Mouse (Mus musculus): ENCODE results near the gene Fam83f. TPM values are rescaled to one million over a fixed set of nuclear protein-coding genes. Genes with fewer than 3 reads are reported as not detected.

Gene Fam83f
- polyA plus RNA-seq, 1 experiment from 2014 or later, result 0.73 TPM

DNA sequence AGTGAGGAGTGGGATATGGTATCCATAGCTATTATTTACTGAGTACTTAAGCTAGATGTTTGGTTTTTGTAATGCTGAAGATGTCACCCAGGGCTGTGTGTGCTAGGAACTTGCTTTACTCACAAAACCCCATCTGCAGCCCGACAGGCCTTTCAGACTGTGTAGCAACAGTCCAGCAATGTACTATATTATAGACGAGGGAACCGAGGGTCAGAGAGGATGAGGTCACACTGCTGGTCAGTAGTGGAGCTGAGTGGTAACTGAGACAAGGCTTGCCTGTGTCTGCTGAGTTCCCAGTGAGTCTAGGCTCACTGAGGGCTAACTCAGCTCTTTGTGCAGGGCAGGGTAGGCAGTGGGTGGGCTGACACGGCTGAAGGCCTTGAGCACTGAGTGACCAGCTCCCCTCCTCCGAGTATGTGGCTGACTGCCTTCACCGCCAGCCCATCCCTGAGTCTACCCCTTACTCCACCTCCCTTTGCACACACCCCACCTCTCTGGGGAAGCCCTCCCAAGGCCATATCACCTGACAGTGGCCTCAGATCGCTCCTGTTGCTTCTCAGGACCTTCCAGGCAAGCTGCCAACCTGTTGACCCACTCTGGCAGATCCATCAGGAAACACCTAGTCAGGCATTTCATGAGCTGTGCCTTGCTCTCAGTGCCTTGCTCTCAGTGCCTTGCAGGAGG, 8.8 kb downstream of the Fam83f start:
- DNase-seq (ENCODE audit: low spot score) (peak; percentile 32), ATAC-seq (peak; percentile 37; the same call in 1 of the 2 replicates)

DNA sequence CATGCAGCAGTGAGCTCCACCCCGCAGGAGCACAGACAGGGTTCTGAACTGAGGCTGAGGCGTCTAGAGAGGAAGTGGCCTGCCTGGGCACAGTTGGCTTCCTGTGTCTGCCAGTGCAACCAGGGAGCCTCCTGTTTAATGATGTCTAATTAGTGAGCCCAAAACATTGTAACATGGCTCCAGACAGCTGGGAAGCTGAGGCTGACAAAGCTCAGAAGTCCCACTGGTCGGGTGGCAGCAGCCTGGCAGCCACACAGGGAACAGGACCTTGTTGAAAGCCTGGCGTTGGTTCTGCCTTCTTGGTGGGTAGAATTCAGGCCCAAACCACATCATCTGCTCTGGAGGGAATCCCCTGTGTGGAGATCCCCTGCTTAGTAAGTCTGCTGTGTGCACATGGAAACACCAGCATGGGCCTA, 9.8 kb downstream of the Fam83f start:
- ATAC-seq (no peak), DNase-seq (ENCODE audit: low spot score) (no peak)
- no peaks in the 10 kb centered on the region for H3K36me3 ChIP-seq (ENCODE audit: insufficient read depth, low read length)
- TF ChIP-seq CTCF (IDR thresholded peaks at IDR 0.05) (no peak), EP300 (IDR thresholded peaks at IDR 0.05) (no peak)
- H3K4me2 ChIP-seq (replicated peaks; ENCODE audit: low read depth, low read length), result no peak overlapping the region
- no peaks in the 10 kb centered on the region for H3K9me3 ChIP-seq (ENCODE audit: low read length)
- H3K9ac ChIP-seq (replicated peaks; ENCODE audit: low read depth), result no peak overlapping the region
- 76% methylated on average over 4 of the region's 4 CpGs for WGBS
- no peaks in the 10 kb centered on the region for H3K27me3 ChIP-seq (replicated peaks; ENCODE audit: insufficient read depth, low read length)
- H3K4me3 ChIP-seq (ENCODE audit: low read depth, low read length), result no peak overlapping the region
- H3K4me1 ChIP-seq (ENCODE audit: insufficient read depth, low read depth, low read length), result 0 out of 2 replicates have a peak, but pooled peaks cover 3% of the 10 kb centered on the region
- H3K27ac ChIP-seq (ENCODE audit: low read length), result no peak overlapping the region

More for the DNA sequence above, 8.8 kb downstream of the Fam83f start:
- Histone ChIP-seq H3K4me1 (ENCODE audit: insufficient read depth, low read depth, low read length) (0 out of 2 replicates have a peak, but pooled peaks cover 3% of the 10 kb centered on the region), H3K4me3 (ENCODE audit: low read depth, low read length) (no peak overlapping the region), H3K9ac (replicated peaks; ENCODE audit: low read depth) (no peak overlapping the region), H3K9me3 (ENCODE audit: low read length) (no peaks in the 10 kb centered on the region), H3K27me3 (replicated peaks; ENCODE audit: insufficient read depth, low read length) (no peaks in the 10 kb centered on the region), H3K36me3 (ENCODE audit: insufficient read depth, low read length) (no peaks in the 10 kb centered on the region), H3K4me2 (replicated peaks; ENCODE audit: low read depth, low read length) (no peak overlapping the region), H3K27ac (ENCODE audit: low read length) (no peak overlapping the region)
- 43% methylated on average over 7 of the region's 7 CpGs for WGBS
- TF ChIP-seq CTCF (IDR thresholded peaks at IDR 0.05) (no peak), EP300 (IDR thresholded peaks at IDR 0.05) (no peak)

DNA sequence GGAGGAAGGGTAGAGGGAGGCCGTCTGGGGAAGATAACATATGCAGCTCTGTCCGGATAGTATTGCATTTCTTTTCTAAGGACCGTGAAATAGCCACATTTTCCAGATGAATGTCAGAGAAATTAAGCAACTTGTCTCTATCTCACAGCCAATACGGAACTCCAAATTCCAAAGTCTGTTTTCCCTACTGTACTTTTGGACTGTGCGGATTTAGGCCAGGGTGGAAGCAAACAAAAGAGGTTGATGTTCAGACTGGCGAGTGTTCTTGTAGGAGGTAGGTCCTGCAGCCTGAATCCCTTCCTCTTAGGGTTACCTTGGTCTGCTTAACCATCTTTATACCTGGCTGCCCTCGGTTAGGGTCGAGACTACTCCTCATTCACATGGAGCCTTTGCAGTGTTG, 10.7 kb downstream of the Fam83f start:
- Histone ChIP-seq H3K27me3 (replicated peaks; ENCODE audit: insufficient read depth, low read length) (no peaks in the 10 kb centered on the region), H3K4me3 (ENCODE audit: low read depth, low read length) (no peak overlapping the region), H3K36me3 (ENCODE audit: insufficient read depth, low read length) (no peaks in the 10 kb centered on the region), H3K9ac (replicated peaks; ENCODE audit: low read depth) (no peak overlapping the region), H3K9me3 (ENCODE audit: low read length) (no peaks in the 10 kb centered on the region), H3K27ac (ENCODE audit: low read length) (no peak overlapping the region), H3K4me2 (replicated peaks; ENCODE audit: low read depth, low read length) (no peak overlapping the region), H3K4me1 (ENCODE audit: insufficient read depth, low read depth, low read length) (0 out of 2 replicates have a peak, but pooled peaks cover 3% of the 10 kb centered on the region)
- no peak for ATAC-seq
- DNase-seq (ENCODE audit: low spot score), result no peak
- WGBS, result 76% methylated on average over 8 of the region's 8 CpGs
- TF ChIP-seq EP300 (IDR thresholded peaks at IDR 0.05) (no peak), CTCF (IDR thresholded peaks at IDR 0.05) (no peak)

DNA sequence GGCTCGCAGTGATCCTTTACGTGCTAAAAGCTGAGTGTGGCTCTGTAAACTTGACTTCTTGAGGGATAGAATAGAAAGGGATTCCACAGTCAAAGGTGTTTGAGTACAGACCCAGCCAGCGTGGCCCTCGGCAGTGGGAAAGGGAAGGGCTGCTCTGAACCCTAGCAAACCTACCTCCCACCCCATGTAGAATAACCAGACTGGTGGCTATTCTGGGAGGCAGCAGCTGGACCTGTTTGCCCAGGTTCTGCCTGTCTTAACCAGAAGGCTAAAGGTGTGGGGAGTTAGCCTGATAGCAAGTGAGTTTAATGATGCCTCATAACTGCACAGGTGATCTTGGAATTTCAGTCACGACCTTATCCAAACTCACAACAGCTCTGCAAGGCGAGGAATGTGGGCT, 11.5 kb downstream of the Fam83f start:
- Histone ChIP-seq H3K4me2 (replicated peaks; ENCODE audit: low read depth, low read length) (no peak overlapping the region), H3K27ac (ENCODE audit: low read length) (no peak overlapping the region), H3K9me3 (ENCODE audit: low read length) (no peaks in the 10 kb centered on the region), H3K4me1 (ENCODE audit: insufficient read depth, low read depth, low read length) (0 out of 2 replicates have a peak, but pooled peaks cover 3% of the 10 kb centered on the region), H3K36me3 (ENCODE audit: insufficient read depth, low read length) (no peaks in the 10 kb centered on the region), H3K27me3 (replicated peaks; ENCODE audit: insufficient read depth, low read length) (no peaks in the 10 kb centered on the region), H3K4me3 (ENCODE audit: low read depth, low read length) (no peak overlapping the region), H3K9ac (replicated peaks; ENCODE audit: low read depth) (no peak overlapping the region)
- WGBS, result 55% methylated on average over 6 of the region's 6 CpGs
- no peak for TF ChIP-seq EP300 (IDR thresholded peaks at IDR 0.05)
- TF ChIP-seq CTCF (IDR thresholded peaks at IDR 0.05), result no peak
- ATAC-seq (no peak), DNase-seq (ENCODE audit: low spot score) (no peak)

DNA sequence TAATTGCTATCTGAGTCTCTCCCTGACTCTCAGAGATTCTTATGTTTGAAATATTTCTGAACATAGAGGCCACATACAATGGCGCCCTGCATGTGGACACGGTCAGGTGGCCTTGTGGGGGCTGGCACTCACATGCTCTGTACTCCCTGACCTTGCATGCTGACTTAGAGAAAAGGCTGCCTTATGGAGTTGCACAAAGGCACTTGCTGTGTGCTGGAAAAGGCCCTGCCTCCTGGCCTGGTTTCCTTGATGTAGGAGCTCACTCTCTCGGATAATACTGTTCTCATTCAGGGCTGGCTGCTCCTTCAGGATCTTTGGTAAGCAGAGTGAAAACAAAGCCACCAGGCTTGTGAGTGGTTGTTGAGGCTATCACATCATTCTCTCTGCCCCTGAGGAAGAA, 12.3 kb downstream of the Fam83f start:
- Histone ChIP-seq H3K4me1 (ENCODE audit: insufficient read depth, low read depth, low read length) (0 out of 2 replicates have a peak, but pooled peaks cover 3% of the 10 kb centered on the region), H3K36me3 (ENCODE audit: insufficient read depth, low read length) (no peaks in the 10 kb centered on the region), H3K4me3 (ENCODE audit: low read depth, low read length) (no peak overlapping the region), H3K9ac (replicated peaks; ENCODE audit: low read depth) (no peak overlapping the region), H3K27me3 (replicated peaks; ENCODE audit: insufficient read depth, low read length) (no peaks in the 10 kb centered on the region), H3K9me3 (ENCODE audit: low read length) (no peaks in the 10 kb centered on the region), H3K27ac (ENCODE audit: low read length) (no peak overlapping the region), H3K4me2 (replicated peaks; ENCODE audit: low read depth, low read length) (no peak overlapping the region)
- 66% methylated on average over 3 of the region's 3 CpGs for WGBS
- no peak for DNase-seq (ENCODE audit: low spot score)
- no peak for TF ChIP-seq CTCF (IDR thresholded peaks at IDR 0.05)
- no peak for TF ChIP-seq EP300 (IDR thresholded peaks at IDR 0.05)
- no peak for ATAC-seq

DNA sequence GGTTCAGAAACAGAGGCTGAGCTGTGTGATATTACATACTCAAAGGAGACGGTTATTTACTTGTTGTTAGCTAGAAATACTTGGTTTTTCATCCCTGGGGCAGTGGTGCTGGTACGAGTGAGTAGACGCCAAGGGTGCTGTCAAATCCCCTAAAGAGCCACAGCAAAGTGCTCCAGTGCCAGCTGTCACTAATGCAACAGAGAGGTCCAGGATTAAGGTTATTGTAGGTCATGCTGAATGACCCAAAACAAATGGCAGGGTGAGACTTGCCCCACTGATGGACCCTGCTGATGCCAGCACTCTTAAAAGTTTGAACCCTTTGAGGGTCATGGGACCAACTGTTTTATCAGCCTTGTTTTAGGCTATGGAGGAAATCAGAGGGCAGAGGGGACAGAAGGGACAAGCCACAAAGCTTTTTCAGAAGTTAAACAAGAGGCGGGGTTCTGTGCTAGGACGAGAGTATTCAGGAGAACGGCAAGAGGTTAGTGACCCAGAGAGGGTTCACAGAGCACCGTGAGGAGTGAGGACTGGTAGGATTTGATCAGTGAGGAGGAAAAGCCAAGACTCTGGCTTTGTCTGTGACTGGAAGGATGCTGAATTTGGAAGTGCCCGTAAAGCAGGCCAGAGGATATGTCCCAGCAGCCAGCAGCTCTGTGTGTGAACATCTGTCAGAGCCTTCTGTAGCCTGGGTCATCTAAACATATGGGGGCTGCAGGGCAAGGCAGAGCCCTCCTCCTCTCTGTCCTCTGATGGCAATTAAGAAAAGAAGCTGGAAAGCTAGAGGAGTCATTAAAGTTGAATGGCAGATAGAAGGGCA, 13.3 kb downstream of the Fam83f start:
- H3K4me3 ChIP-seq (ENCODE audit: low read depth, low read length), result no peak overlapping the region
- H3K4me2 ChIP-seq (replicated peaks; ENCODE audit: low read depth, low read length), result no peak overlapping the region
- no peaks in the 10 kb centered on the region for H3K4me1 ChIP-seq (ENCODE audit: insufficient read depth, low read depth, low read length)
- no peak overlapping the region for H3K9ac ChIP-seq (replicated peaks; ENCODE audit: low read depth)
- H3K27me3 ChIP-seq (replicated peaks; ENCODE audit: insufficient read depth, low read length), result no peaks in the 10 kb centered on the region
- H3K36me3 ChIP-seq (ENCODE audit: insufficient read depth, low read length), result no peaks in the 10 kb centered on the region
- H3K9me3 ChIP-seq (ENCODE audit: low read length), result no peaks in the 10 kb centered on the region
- ATAC-seq, result no peak
- H3K27ac ChIP-seq (ENCODE audit: low read length), result no peak overlapping the region
- TF ChIP-seq EP300 (IDR thresholded peaks at IDR 0.05) (no peak), CTCF (IDR thresholded peaks at IDR 0.05) (no peak)
- no peak for DNase-seq (ENCODE audit: low spot score)
- WGBS, result 41% methylated on average over 8 of the region's 8 CpGs

Measured in lung, postnatal 0 days (tissue).